Mouse (Mus musculus): ENCODE results near the gene Tdrd1.
A peak's percentile ranks its signal among the peaks of the same experiment; 100 is the strongest.

GRCm38 (mm10) chr19:56828305-56828704 is 2.3 kb downstream of the Tdrd1 start:
- TF ChIP-seq MAX (IDR thresholded peaks at IDR 0.05; ENCODE audit: low read depth) (no peak), TCF12 (IDR thresholded peaks at IDR 0.05; ENCODE audit: insufficient read depth, poor library complexity, severe bottlenecking) (peak; percentile 24)
